ENCODE assay signal across 35 mouse cellular contexts in genomic region chr2:170588369-170588900, GRCm38 (mm10). TPM values are rescaled to one million over a fixed set of nuclear protein-coding genes. Genes with fewer than 3 reads are reported as not detected.
A peak's percentile ranks its signal among the peaks of the same experiment; 100 is the strongest.
DNase-seq lines count a peak whose midpoint lies in the region; ATAC-seq and TF ChIP-seq lines count a peak whose summit lies in the region.
"Had no signal": no experiment of that assay in that cellular context is flagged by ENCODE, and none has a peak within 500 bp of the region (broad histone marks: within the 10 kb centered on the region; RNA-seq: fewer than 3 reads in every experiment).

No protein-coding gene starts in this region.

- H3K4me2 ChIP-seq in midbrain, embryonic 11.5 days: no peak overlapping the region
- no peak overlapping the region for H3K4me2 ChIP-seq in midbrain, embryonic 14.5 days (ENCODE audit: low read length)
- no peak overlapping the region for H3K4me2 ChIP-seq in neural tube, embryonic 14.5 days (ENCODE audit: low read depth, low read length)
- H3K4me2 ChIP-seq: embryonic facial prominence, embryonic 12.5 days; embryonic facial prominence, embryonic 15.5 days; forebrain, embryonic 12.5 days; heart, embryonic 11.5 days; hindbrain, embryonic 13.5 days had no signal

- WGBS in midbrain, embryonic 11.5 days: 89% methylated on average over 9 of the region's 9 CpGs
- 80% methylated on average over 9 of the region's 9 CpGs for WGBS in midbrain, embryonic 14.5 days
- WGBS in neural tube, embryonic 14.5 days: 51% methylated on average over 9 of the region's 9 CpGs
- 91% methylated on average over 9 of the region's 9 CpGs for WGBS in hindbrain, embryonic 10.5 days

- H3K9me3 ChIP-seq in midbrain, embryonic 11.5 days (ENCODE audit: control insufficient read depth, low read length): no peaks in the 10 kb centered on the region
- H3K9me3 ChIP-seq in midbrain, embryonic 14.5 days (ENCODE audit: control insufficient read depth, low read length): no peaks in the 10 kb centered on the region
- H3K9me3 ChIP-seq in neural tube, embryonic 14.5 days (ENCODE audit: control insufficient read depth, low read length): no peaks in the 10 kb centered on the region
- H3K9me3 ChIP-seq in hindbrain, embryonic 10.5 days: no peaks in the 10 kb centered on the region
- H3K9me3 ChIP-seq: embryonic facial prominence, embryonic 12.5 days; embryonic facial prominence, embryonic 15.5 days; forebrain, embryonic 12.5 days; hindbrain, embryonic 13.5 days had no signal

- no peak for ATAC-seq in midbrain, embryonic 11.5 days (ENCODE audit: low FRiP score)
- no peak for ATAC-seq in midbrain, embryonic 14.5 days (ENCODE audit: low FRiP score, low TSS enrichment)
- ATAC-seq in neural tube, embryonic 14.5 days (ENCODE audit: low read depth): peak; percentile 55; the same call in 1 of the 2 replicates
- ATAC-seq in monocyte, adult 5-6 weeks (replicated peaks; ENCODE audit: insufficient number of reproducible peaks, low FRiP score, low TSS enrichment, poor library complexity, severe bottlenecking): no peak
- ATAC-seq: activated CD4-positive, CD25-positive, alpha-beta regulatory T cell, adult 4 months; CD4-positive, CD25-positive, alpha-beta regulatory T cell, adult 4 months; forebrain, embryonic 16.5 days; hindbrain, embryonic 16.5 days had no signal

- DNase-seq in midbrain, embryonic 11.5 days (ENCODE audit: low spot score, missing footprints): peak; percentile 19
- no peak for DNase-seq in midbrain, embryonic 14.5 days
- peak; percentile 69 for DNase-seq in brain, embryonic 14.5 days (ENCODE audit: low read depth)
- no peak for DNase-seq in hindbrain, embryonic 10.5 days (ENCODE audit: low spot score)
- DNase-seq: adrenal gland, postnatal 10 days; adrenal gland, postnatal 36 days; cerebellum, adult 11 months; cerebellum, adult 2 months; cerebellum, adult 9-11 months; cerebellum, postnatal 25 days; gastrocnemius, adult 2 months; gastrocnemius, postnatal 14 days; heart, adult 11 months had no signal

- H3K27me3 ChIP-seq in midbrain, embryonic 11.5 days (ENCODE audit: control insufficient read depth, insufficient read depth, low read length): no peaks in the 10 kb centered on the region
- no peaks in the 10 kb centered on the region for H3K27me3 ChIP-seq in midbrain, embryonic 14.5 days (ENCODE audit: control insufficient read depth, insufficient read depth, low read length)
- H3K27me3 ChIP-seq in neural tube, embryonic 14.5 days (ENCODE audit: control insufficient read depth, insufficient read depth, low read length): no peaks in the 10 kb centered on the region
- no peaks in the 10 kb centered on the region for H3K27me3 ChIP-seq in hindbrain, embryonic 10.5 days (ENCODE audit: insufficient read depth, poor library complexity, severe bottlenecking)
- H3K27me3 ChIP-seq: embryonic facial prominence, embryonic 12.5 days; embryonic facial prominence, embryonic 15.5 days; forebrain, embryonic 12.5 days; hindbrain, embryonic 13.5 days had no signal

- no peak for TF ChIP-seq CTCF in brain, embryonic 14.5 days (IDR thresholded peaks at IDR 0.05; ENCODE audit: borderline replicate concordance, extremely low read depth, insufficient read depth, insufficient read length)

- H3K4me1 ChIP-seq in midbrain, embryonic 11.5 days (ENCODE audit: control insufficient read depth, insufficient read depth, low read length): no peaks in the 10 kb centered on the region; the same call in 1 of the 2 replicates
- H3K4me1 ChIP-seq in midbrain, embryonic 14.5 days (ENCODE audit: control insufficient read depth, insufficient read depth, low read length): 0 out of 2 replicates have a peak, but pooled peaks cover 2% of the 10 kb centered on the region
- peaks cover 4% of the 10 kb centered on the region; the same call in 1 of the 2 replicates for H3K4me1 ChIP-seq in neural tube, embryonic 14.5 days (ENCODE audit: control insufficient read depth, insufficient read depth, low read length)
- peaks cover 16% of the 10 kb centered on the region; the same call in 1 of the 2 replicates for H3K4me1 ChIP-seq in hindbrain, embryonic 10.5 days (replicated peaks)
- H3K4me1 ChIP-seq: embryonic facial prominence, embryonic 15.5 days had no signal

- no peaks in the 10 kb centered on the region for H3K36me3 ChIP-seq in midbrain, embryonic 11.5 days (ENCODE audit: control insufficient read depth, insufficient read depth, low read length)
- H3K36me3 ChIP-seq in midbrain, embryonic 14.5 days (ENCODE audit: control insufficient read depth, insufficient read depth, low read length): no peaks in the 10 kb centered on the region
- H3K36me3 ChIP-seq in neural tube, embryonic 14.5 days (ENCODE audit: control insufficient read depth, insufficient read depth, low read length): no peaks in the 10 kb centered on the region
- no peaks in the 10 kb centered on the region for H3K36me3 ChIP-seq in hindbrain, embryonic 10.5 days
- H3K36me3 ChIP-seq: embryonic facial prominence, embryonic 12.5 days; embryonic facial prominence, embryonic 15.5 days; forebrain, embryonic 12.5 days; hindbrain, embryonic 13.5 days had no signal

- H3K4me3 ChIP-seq in midbrain, embryonic 11.5 days (ENCODE audit: low read depth, low read length): no peak overlapping the region
- no peak overlapping the region for H3K4me3 ChIP-seq in midbrain, embryonic 14.5 days (replicated peaks; ENCODE audit: low read depth, low read length)
- H3K4me3 ChIP-seq in neural tube, embryonic 14.5 days (ENCODE audit: low read depth, low read length): no peak overlapping the region
- H3K4me3 ChIP-seq in hindbrain, embryonic 10.5 days: no peak overlapping the region
- H3K4me3 ChIP-seq: embryonic facial prominence, embryonic 12.5 days; embryonic facial prominence, embryonic 15.5 days; forebrain, embryonic 12.5 days; gastrocnemius, adult 2 months; hindbrain, embryonic 13.5 days had no signal

- H3K9ac ChIP-seq in midbrain, embryonic 11.5 days (ENCODE audit: low read length): no peak overlapping the region
- no peak overlapping the region for H3K9ac ChIP-seq in midbrain, embryonic 14.5 days (replicated peaks; ENCODE audit: low read length)
- no peak overlapping the region for H3K9ac ChIP-seq in neural tube, embryonic 14.5 days (replicated peaks; ENCODE audit: low read depth, low read length)
- H3K9ac ChIP-seq: embryonic facial prominence, embryonic 12.5 days; embryonic facial prominence, embryonic 15.5 days; forebrain, embryonic 12.5 days; hindbrain, embryonic 13.5 days had no signal

- no peak for TF ChIP-seq POLR2A in brain, embryonic 14.5 days (IDR thresholded peaks at IDR 0.05; ENCODE audit: borderline replicate concordance, extremely low read depth, insufficient read depth, insufficient read length, poor library complexity, severe bottlenecking)

- no peak overlapping the region for H3K27ac ChIP-seq in midbrain, embryonic 11.5 days (ENCODE audit: low read depth, low read length)
- H3K27ac ChIP-seq in midbrain, embryonic 14.5 days (replicated peaks; ENCODE audit: low read depth, low read length): no peak overlapping the region
- no peak overlapping the region for H3K27ac ChIP-seq in neural tube, embryonic 14.5 days (ENCODE audit: low read depth, low read length)
- no peak overlapping the region for H3K27ac ChIP-seq in hindbrain, embryonic 10.5 days
- H3K27ac ChIP-seq: embryonic facial prominence, embryonic 12.5 days; embryonic facial prominence, embryonic 15.5 days; forebrain, embryonic 12.5 days; gastrocnemius, adult 2 months; hindbrain, embryonic 13.5 days had no signal

RNA-seq across cellular contexts. Expression of gene 4930470P17Rik, which starts 13.4 kb away (rescaled TPM):
- not detected in 2 replicates for polyA plus RNA-seq in midbrain, embryonic 11.5 days (2014; fragmentation: Nextera tagmentation; extraction: Ambion mirVana)
- polyA plus RNA-seq in midbrain, embryonic 14.5 days (2014; fragmentation: Nextera tagmentation; extraction: Ambion mirVana): not detected in 2 replicates
- not detected in 2 replicates for polyA plus RNA-seq in brain, embryonic 14.5 days (2012; rRNA removed)
- polyA plus RNA-seq in neural tube, embryonic 14.5 days (2014; fragmentation: Nextera tagmentation; extraction: Ambion mirVana): 0.26 TPM in 1 of 2 replicates, not detected in the other
- polyA plus RNA-seq in hindbrain, embryonic 10.5 days (2016; fragmentation: Nextera tagmentation; extraction: Ambion mirVana): not detected in 2 replicates
- not detected in 3 replicates for total RNA-seq in monocyte, adult 5-6 weeks (2017)
- total RNA-seq: adrenal gland, adult 18-20 months; adrenal gland, postnatal 10 days; adrenal gland, postnatal 36 days; common myeloid progenitor, adult 5-6 weeks; gastrocnemius, adult 2 months; gastrocnemius, postnatal 14 days; gastrocnemius, postnatal 4 days; heart, adult 8-10 months; heart, postnatal 25 days; hematopoietic stem cell, adult 5-6 weeks; MEL had no signal
- polyA plus RNA-seq: activated CD4-positive, CD25-positive, alpha-beta regulatory T cell, adult 4 months; C2C12; CD4-positive, CD25-positive, alpha-beta regulatory T cell, adult 4 months; cerebellum, adult 2 months; embryonic facial prominence, embryonic 12.5 days; embryonic facial prominence, embryonic 15.5 days; forebrain, embryonic 12.5 days; forebrain, embryonic 16.5 days; frontal cortex, adult 2 months; heart, embryonic 11.5 days; heart, embryonic 14.5 days; heart, postnatal 0 days; hindbrain, embryonic 13.5 days had no signal

Comparison
In these comparisons a context has a peak if more than half of its experiments do, and no peak if none do; other contexts are left out.
1. DNase-seq: peak in midbrain, embryonic 11.5 days (single experiment) and brain, embryonic 14.5 days (single experiment); none in midbrain, embryonic 14.5 days (single experiment) and hindbrain, embryonic 10.5 days (single experiment).